Mouse (Mus musculus) ES-E14 (cell line): Measurements from ENCODE around the gene Ldb3. TPM values are rescaled to one million over a fixed set of nuclear protein-coding genes. Genes with fewer than 3 reads are reported as not detected.

Experiments used
- DNase-seq: peaks from one replicate; pipeline ENCODE4 v3.0.0-alpha.2; 2013; ENCODE audit warnings: low read depth, low spot score
- H3K27ac ChIP-seq: 2 replicates; pipeline ENCODE4 v1.5.1; 2012; ENCODE audit warnings: low read depth, mild to moderate bottlenecking, low read length, moderate library complexity, mixed read lengths; ENCODE audit not compliant: poor library complexity, insufficient read depth, severe bottlenecking
- H3K36me3 ChIP-seq: 2 replicates; pipeline ENCODE4 v1.6.1; 2012; ENCODE audit warnings: mild to moderate bottlenecking, low read length, moderate library complexity, mixed read lengths; ENCODE audit not compliant: control insufficient read depth, poor library complexity, insufficient read depth, severe bottlenecking
- H3K4me1 ChIP-seq, 2 experiments: fragments of 150-350 bp in 1 of 2; sonication (generic) in 1 of 2; 2 replicates each; pipeline ENCODE4 v1.6.1; 2012; ENCODE audit warnings: low read length in 2 of 2, mild to moderate bottlenecking in 1 of 2, mixed read lengths in 1 of 2; ENCODE audit not compliant: control insufficient read depth in 2 of 2, insufficient read depth in 2 of 2, poor library complexity in 1 of 2
- H3K4me3 ChIP-seq, 2 experiments: fragments of 150-350 bp in 1 of 2; sonication (generic) in 1 of 2; 2 replicates each; pipeline ENCODE4 v1.5.1; 2012; ENCODE audit warnings: low read length in 2 of 2, low read depth in 1 of 2, mild to moderate bottlenecking in 1 of 2, mixed read lengths in 1 of 2; ENCODE audit not compliant: insufficient read depth in 1 of 2, poor library complexity in 1 of 2, severe bottlenecking in 1 of 2
- H3K9ac ChIP-seq: 2 replicates; pipeline ENCODE4 v1.6.1; 2012; ENCODE audit warnings: low read depth, mild to moderate bottlenecking, low read length, mixed read lengths; ENCODE audit not compliant: poor library complexity, insufficient read depth, severe bottlenecking
- H3K9me3 ChIP-seq: fragments of 150-350 bp; sonication (generic); 2 replicates; pipeline ENCODE4 v1.6.1; 2012; ENCODE audit warnings: low read depth, mild to moderate bottlenecking, low read length; ENCODE audit not compliant: control insufficient read depth, insufficient read depth
- CHD2 ChIP-seq: IDR thresholded peaks from 2 replicates; pipeline ENCODE4 v1.6.1; 2014; ENCODE audit warnings: mild to moderate bottlenecking, low read depth, low read length, inconsistent platforms
- HCFC1 ChIP-seq: IDR thresholded peaks from 2 replicates; pipeline ENCODE4 v1.6.1; 2012; ENCODE audit warnings: low read length, inconsistent platforms, borderline replicate concordance; ENCODE audit not compliant: insufficient read depth
- MAFK ChIP-seq: IDR thresholded peaks from 2 replicates; pipeline ENCODE4 v1.6.1; 2014; ENCODE audit warnings: mild to moderate bottlenecking, low read depth, low read length, inconsistent platforms; ENCODE audit not compliant: insufficient read depth
- ZC3H11A ChIP-seq: IDR thresholded peaks from 2 replicates; pipeline ENCODE4 v1.6.1; 2012; ENCODE audit warnings: low read depth, mild to moderate bottlenecking, inconsistent platforms, low read length, borderline replicate concordance
- ZNF384 ChIP-seq: IDR thresholded peaks from 2 replicates; pipeline ENCODE4 v1.6.1; 2012; ENCODE audit warnings: low read depth, low read length, inconsistent platforms
- in situ Hi-C, 2 experiments: fragments of 600-800 bp; cut with MboI; formaldehyde crosslinking; loops; one replicate each; pipeline ENCODE4 v1.15.1; 2025; ENCODE audit warnings: low sequenced_read_pairs in 2 of 2, inconsistent platforms in 1 of 2; ENCODE audit not compliant: unreplicated experiment in 2 of 2
- total RNA-seq: library from RNA; depleted of rRNA; stranded (reverse); fragments of 300-350 nt; gene quantifications from 2 replicates; pipeline ENCODE4 v1.2.3, GENCODE M21; 2012

Gene Ldb3
- total RNA-seq, 1 experiment = 0.98 TPM

- Histone ChIP-seq H3K36me3 (no peaks in the 10 kb centered on the region), H3K27ac (peak overlapping the region; percentile 98), H3K4me3 (peak overlapping the region; percentile 85 to 90), H3K4me1 (peaks cover 2 to 4% of the 10 kb centered on the region in 2 experiments; a peak in 2 of 4 replicates), H3K9me3 (no peaks in the 10 kb centered on the region), H3K9ac (peak overlapping the region; percentile 93)
- peak; percentile 75 for DNase-seq
- TF ChIP-seq ZNF384 (no peak), HCFC1 (peak; percentile 32; the same call in 1 of the 2 replicates)
- in situ Hi-C loops = no loop called here
These were observed 40.0 kb downstream of the Ldb3 start for GRCm38 (mm10) chr14:34548391-34549001.

GRCm38 (mm10) chr14:34544545-34544944 is 43.9 kb downstream of the Ldb3 start:
- no peaks in the 10 kb centered on the region for H3K36me3 ChIP-seq
- H3K9me3 ChIP-seq = no peaks in the 10 kb centered on the region
- in situ Hi-C loops = no loop called here
- TF ChIP-seq ZNF384 (no peak), HCFC1 (no peak), CHD2 (no peak), ZC3H11A (no peak), MAFK (no peak)
- no peak overlapping the region for H3K27ac ChIP-seq
- H3K4me1 ChIP-seq = peaks cover 3 to 11% of the 10 kb centered on the region in 2 experiments; a peak in 2 of 4 replicates
- DNase-seq = no peak
- no peak overlapping the region for H3K9ac ChIP-seq
- no peak overlapping the region for H3K4me3 ChIP-seq

GRCm38 (mm10) chr14:34544001-34544400 is 44.5 kb downstream of the Ldb3 start:
- no peak for DNase-seq
- in situ Hi-C loops = no loop called here
- Histone ChIP-seq H3K27ac (no peak overlapping the region), H3K36me3 (no peaks in the 10 kb centered on the region), H3K9ac (no peak overlapping the region), H3K9me3 (no peaks in the 10 kb centered on the region), H3K4me1 (peaks cover 3 to 11% of the 10 kb centered on the region in 2 experiments; a peak in 1 of 4 replicates), H3K4me3 (no peak overlapping the region)
- no peak for TF ChIP-seq CHD2
- TF ChIP-seq ZNF384 = no peak
- no peak for TF ChIP-seq MAFK
- TF ChIP-seq ZC3H11A = no peak
- no peak for TF ChIP-seq HCFC1

GRCm38 (mm10) chr14:34543596-34543995 is 44.9 kb downstream of the Ldb3 start:
- no peak for TF ChIP-seq HCFC1
- TF ChIP-seq MAFK = no peak
- TF ChIP-seq ZNF384 = no peak
- TF ChIP-seq ZC3H11A = no peak
- no peak for TF ChIP-seq CHD2
- H3K9me3 ChIP-seq = no peaks in the 10 kb centered on the region
- in situ Hi-C loops = no loop called here

GRCm38 (mm10) chr14:34541896-34542295 is 46.6 kb downstream of the Ldb3 start:
- Histone ChIP-seq H3K4me1 (peaks cover 3 to 11% of the 10 kb centered on the region in 2 experiments; a peak in 1 of 4 replicates), H3K9me3 (no peaks in the 10 kb centered on the region), H3K9ac (no peak overlapping the region), H3K36me3 (no peaks in the 10 kb centered on the region), H3K4me3 (no peak overlapping the region), H3K27ac (no peak overlapping the region)
- DNase-seq = no peak
- TF ChIP-seq MAFK = no peak
- TF ChIP-seq ZC3H11A = no peak
- no peak for TF ChIP-seq ZNF384
- TF ChIP-seq CHD2 = no peak
- TF ChIP-seq HCFC1 = no peak
- in situ Hi-C loops = no loop called here

More at GRCm38 (mm10) chr14:34543596-34543995, 44.9 kb downstream of the Ldb3 start:
- no peak overlapping the region for H3K27ac ChIP-seq
- no peak overlapping the region for H3K9ac ChIP-seq
- H3K4me1 ChIP-seq = peaks cover 3 to 11% of the 10 kb centered on the region in 2 experiments; a peak in 1 of 4 replicates
- H3K4me3 ChIP-seq = no peak overlapping the region
- H3K36me3 ChIP-seq = no peaks in the 10 kb centered on the region
- no peak for DNase-seq
